Mouse (Mus musculus): ENCODE data around the gene Pard6b.
"Not testable (repeated sequence)": the region's sequence is repeated elsewhere in the genome, so short reads cannot be mapped to it uniquely, and the experiment has no call there.

The Pard6b gene

GRCm38 (mm10) chr2:168103341-168103740, 22.5 kb downstream of the Pard6b start:
- DNase-seq: no peak

- peak; percentile 51 to 78 for DNase-seq
Observed at GRCm38 (mm10) chr2:168104375-168105144, 23.8 kb downstream of the Pard6b start.

GRCm38 (mm10) chr2:168105271-168105670, 24.5 kb downstream of the Pard6b start:
- DNase-seq: no peak

GRCm38 (mm10) chr2:168106701-168107178, 25.9 kb downstream of the Pard6b start:
- peak; percentile 59 to 80 for DNase-seq

GRCm38 (mm10) chr2:168107356-168107755, 26.6 kb downstream of the Pard6b start:
- DNase-seq: no peak

GRCm38 (mm10) chr2:168107901-168108300, 27.1 kb downstream of the Pard6b start:
- not testable (repeated sequence) for DNase-seq

- DNase-seq: peak; percentile 65 to 81
Observed at GRCm38 (mm10) chr2:168111902-168112301, 31.1 kb downstream of the Pard6b start.

GRCm38 (mm10) chr2:168113263-168113662, 32.5 kb downstream of the Pard6b start:
- no peak for DNase-seq

GRCm38 (mm10) chr2:168113692-168114091, 32.9 kb downstream of the Pard6b start:
- DNase-seq: no peak

- DNase-seq: peak; percentile 90 to 93
Observed at GRCm38 (mm10) chr2:168114699-168115350, 34.0 kb downstream of the Pard6b start.

GRCm38 (mm10) chr2:168115826-168116225, 35.0 kb downstream of the Pard6b start:
- DNase-seq: no peak

GRCm38 (mm10) chr2:168117147-168117546, 36.3 kb downstream of the Pard6b start:
- peak; percentile 74 to 75 for DNase-seq

- DNase-seq: no peak
Observed at GRCm38 (mm10) chr2:168117553-168117952, 36.7 kb downstream of the Pard6b start.

GRCm38 (mm10) chr2:168117967-168118366, 37.2 kb downstream of the Pard6b start:
- DNase-seq: no peak

- no peak for DNase-seq
Observed at GRCm38 (mm10) chr2:168118456-168118855, 37.7 kb downstream of the Pard6b start.

- DNase-seq: no peak
Observed at GRCm38 (mm10) chr2:168119123-168119522, 38.3 kb downstream of the Pard6b start.

GRCm38 (mm10) chr2:168120906-168121305, 40.1 kb downstream of the Pard6b start:
- DNase-seq: no peak

- no peak for DNase-seq
Observed at GRCm38 (mm10) chr2:168123652-168124051, 42.8 kb downstream of the Pard6b start.

- no peak for DNase-seq
Observed at GRCm38 (mm10) chr2:168125288-168126089, 44.7 kb downstream of the Pard6b start.

- no peak for DNase-seq
Observed at GRCm38 (mm10) chr2:168127767-168128166, 47.0 kb downstream of the Pard6b start.

GRCm38 (mm10) chr2:168128211-168128859, 47.5 kb downstream of the Pard6b start:
- DNase-seq: peak; percentile 94 to 95

- DNase-seq: no peak
Observed at GRCm38 (mm10) chr2:168130046-168130445, 49.2 kb downstream of the Pard6b start.

- no peak for DNase-seq
Observed at GRCm38 (mm10) chr2:168137161-168137560, 56.4 kb downstream of the Pard6b start.

Data from lung, postnatal 4 days (tissue).